Mouse (Mus musculus) T-helper 2 cell (primary cell): ENCODE measurements around the gene Tmprss11d.
"Not testable (repeated sequence)": the region's sequence is repeated elsewhere in the genome, so short reads cannot be mapped to it uniquely, and the experiment has no call there.

Experiments
- in situ Hi-C: fragments of 300-600 bp; cut with MboI, MseI; formaldehyde crosslinking; loops from one replicate; pipeline ENCODE4 v1.15.1; 2025; ENCODE audit warnings: high pct_unique_total_duplicates

Tmprss11d gene

GRCm38 (mm10) chr5:86373320-86373719 is at the start of gene Tmprss11d:
Gene Tmprss11d, minus strand, starts transcription at chr5:86373420.
- in situ Hi-C loops: no loop called here

GRCm38 (mm10) chr5:86421323-86422028 is 48.3 kb upstream of the Tmprss11d start:
- in situ Hi-C loops: no loop called here

GRCm38 (mm10) chr5:86419494-86419893 is 46.3 kb upstream of the Tmprss11d start:
- in situ Hi-C loops: no loop called here

GRCm38 (mm10) chr5:86414280-86414679 is 41.1 kb upstream of the Tmprss11d start:
- in situ Hi-C loops: no loop called here

- in situ Hi-C loops: no loop called here
Measured at GRCm38 (mm10) chr5:86410815-86411214, 37.6 kb upstream of the Tmprss11d start.

GRCm38 (mm10) chr5:86407941-86408340 is 34.7 kb upstream of the Tmprss11d start:
- in situ Hi-C loops: loop anchor here (5.0 kb wide), 1 partner anchor 216 kb away; no protein-coding TSS in a partner anchor

- in situ Hi-C loops: loop anchor here (5.0 kb wide), 1 partner anchor 215 kb away; no protein-coding TSS in a partner anchor
Measured at GRCm38 (mm10) chr5:86407191-86407590, 34.0 kb upstream of the Tmprss11d start.

GRCm38 (mm10) chr5:86359412-86359985 is 13.7 kb downstream of the Tmprss11d start:
- in situ Hi-C loops: no loop called here

GRCm38 (mm10) chr5:86352966-86353365 is 20.3 kb downstream of the Tmprss11d start:
- in situ Hi-C loops: no loop called here

GRCm38 (mm10) chr5:86318018-86318956 is 54.9 kb downstream of the Tmprss11d start:
- in situ Hi-C loops: not testable (repeated sequence)

- in situ Hi-C loops: no loop called here
Measured at GRCm38 (mm10) chr5:86306116-86306515, 67.1 kb downstream of the Tmprss11d start.

- in situ Hi-C loops: no loop called here
Measured at GRCm38 (mm10) chr5:86303877-86304276, 69.3 kb downstream of the Tmprss11d start.

- in situ Hi-C loops: no loop called here
Measured at GRCm38 (mm10) chr5:86289208-86289607, 84.0 kb downstream of the Tmprss11d start, which contains the start of gene Tmprss11c. Gene Tmprss11c, minus strand, starts transcription at chr5:86289308.
